In genomic region chr12:69573271-69573670, GRCm38 (mm10) we compare ENCODE assay signal across 32 mouse cellular contexts. TPM values are rescaled to one million over a fixed set of nuclear protein-coding genes. Genes with fewer than 3 reads are reported as not detected.
DNase-seq lines count a peak whose midpoint lies in the region; ATAC-seq lines count a peak whose summit lies in the region.
"Had no signal": no experiment of that assay in that cellular context is flagged by ENCODE, and none has a peak within 500 bp of the region (broad histone marks: within the 10 kb centered on the region; RNA-seq: fewer than 3 reads in every experiment).

No protein-coding gene starts in this region.

- H3K4me2 ChIP-seq in intestine, embryonic 14.5 days (ENCODE audit: low read length): no peak overlapping the region
- H3K4me2 ChIP-seq in intestine, embryonic 16.5 days (ENCODE audit: low read depth, low read length): no peak overlapping the region
- H3K4me2 ChIP-seq in stomach, embryonic 15.5 days: no peak overlapping the region
- H3K4me2 ChIP-seq: forebrain, embryonic 13.5 days; hindbrain, embryonic 14.5 days; neural tube, embryonic 12.5 days had no signal

- no peak overlapping the region for H3K27ac ChIP-seq in intestine, embryonic 14.5 days (ENCODE audit: low read depth)
- no peak overlapping the region for H3K27ac ChIP-seq in intestine, embryonic 16.5 days (ENCODE audit: low read length)
- peak overlapping the region; percentile 60; the same call in 1 of the 2 replicates for H3K27ac ChIP-seq in stomach, embryonic 15.5 days
- H3K27ac ChIP-seq: forebrain, embryonic 13.5 days; hindbrain, embryonic 14.5 days; liver, embryonic 14.5 days; midbrain, embryonic 10.5 days; neural tube, embryonic 12.5 days had no signal

- no peaks in the 10 kb centered on the region for H3K27me3 ChIP-seq in intestine, embryonic 14.5 days (replicated peaks; ENCODE audit: control insufficient read depth, insufficient read depth, low read length)
- no peaks in the 10 kb centered on the region for H3K27me3 ChIP-seq in intestine, embryonic 16.5 days (replicated peaks; ENCODE audit: control insufficient read depth, insufficient read depth, low read length)
- no peaks in the 10 kb centered on the region for H3K27me3 ChIP-seq in stomach, embryonic 15.5 days (replicated peaks)
- H3K27me3 ChIP-seq: forebrain, embryonic 13.5 days; heart, embryonic 12.5 days; neural tube, embryonic 12.5 days had no signal

- H3K9me3 ChIP-seq in intestine, embryonic 14.5 days (ENCODE audit: control insufficient read depth, low read length): no peaks in the 10 kb centered on the region
- no peaks in the 10 kb centered on the region for H3K9me3 ChIP-seq in intestine, embryonic 16.5 days (ENCODE audit: control insufficient read depth, low read length)
- H3K9me3 ChIP-seq in stomach, embryonic 15.5 days: no peaks in the 10 kb centered on the region
- H3K9me3 ChIP-seq: forebrain, embryonic 13.5 days; heart, embryonic 12.5 days; midbrain, embryonic 10.5 days; neural tube, embryonic 12.5 days had no signal

- H3K9ac ChIP-seq in intestine, embryonic 14.5 days (ENCODE audit: low read length): no peak overlapping the region
- H3K9ac ChIP-seq in intestine, embryonic 16.5 days (ENCODE audit: low read depth, low read length): no peak overlapping the region
- no peak overlapping the region for H3K9ac ChIP-seq in stomach, embryonic 15.5 days
- H3K9ac ChIP-seq: forebrain, embryonic 13.5 days; hindbrain, embryonic 14.5 days; liver, embryonic 14.5 days; neural tube, embryonic 12.5 days had no signal

- peak; percentile 43 for DNase-seq in intestine, embryonic 14.5 days (ENCODE audit: low spot score)
- DNase-seq in lung, postnatal 36 days: peak; percentile 32
- no peak for DNase-seq in lung, postnatal 4 days
- no peak for DNase-seq in right cerebral cortex, adult 18-20 months
- DNase-seq: adrenal gland, adult 2 months; adrenal gland, postnatal 36 days; cerebellum, adult 2 months; cerebellum, postnatal 14 days; gastrocnemius, postnatal 14 days; heart, postnatal 4 days; kidney, adult 8-10 months; kidney, postnatal 10 days; layer of hippocampus, postnatal 36 days; left cerebral cortex, postnatal 4 days; liver; lung, embryonic 14.5 days; right cerebral cortex, postnatal 4 days; thymus, adult 18-20 months; thymus, postnatal 25 days had no signal

- H3K4me3 ChIP-seq in intestine, embryonic 14.5 days (ENCODE audit: low read depth, low read length): no peak overlapping the region
- no peak overlapping the region for H3K4me3 ChIP-seq in intestine, embryonic 16.5 days (ENCODE audit: low read length)
- H3K4me3 ChIP-seq in stomach, embryonic 15.5 days (replicated peaks): no peak overlapping the region
- H3K4me3 ChIP-seq: forebrain, embryonic 13.5 days; heart, embryonic 12.5 days; midbrain, embryonic 10.5 days; myocyte; neural tube, embryonic 12.5 days had no signal

- H3K4me1 ChIP-seq in intestine, embryonic 14.5 days (replicated peaks; ENCODE audit: control insufficient read depth, insufficient read depth, low read length): no peaks in the 10 kb centered on the region; the same call in 1 of the 2 replicates
- no peaks in the 10 kb centered on the region for H3K4me1 ChIP-seq in intestine, embryonic 16.5 days (ENCODE audit: control insufficient read depth, insufficient read depth, low read length)
- H3K4me1 ChIP-seq in stomach, embryonic 15.5 days: 0 out of 2 replicates have a peak, but pooled peaks cover 3% of the 10 kb centered on the region
- H3K4me1 ChIP-seq: heart, embryonic 12.5 days had no signal

- WGBS in intestine, embryonic 14.5 days: 94% methylated on average over 8 of the region's 8 CpGs
- 93% methylated on average over 8 of the region's 8 CpGs for WGBS in intestine, embryonic 16.5 days
- WGBS in stomach, embryonic 15.5 days: 86% methylated on average over 8 of the region's 8 CpGs

- no peak for ATAC-seq in intestine, embryonic 14.5 days (replicated peaks; ENCODE audit: low FRiP score, low TSS enrichment, low read depth)
- ATAC-seq in intestine, embryonic 16.5 days: no peak
- ATAC-seq in stomach, embryonic 15.5 days (ENCODE audit: insufficient read depth, low FRiP score, low read depth): no peak
- no peak for ATAC-seq in megakaryocyte, adult 5-6 weeks (ENCODE audit: poor library complexity, severe bottlenecking)
- ATAC-seq: activated CD4-positive, CD25-positive, alpha-beta regulatory T cell, adult 4 months; inflammation-experienced regulatory T-cells, adult 6 months; midbrain, embryonic 16.5 days had no signal

- peaks cover 22% of the 10 kb centered on the region for H3K36me3 ChIP-seq in intestine, embryonic 14.5 days (ENCODE audit: control insufficient read depth, insufficient read depth, low read length)
- H3K36me3 ChIP-seq in intestine, embryonic 16.5 days (ENCODE audit: control insufficient read depth, insufficient read depth, low read length): peaks cover 5% of the 10 kb centered on the region; the same call in 1 of the 2 replicates
- peaks cover 18% of the 10 kb centered on the region for H3K36me3 ChIP-seq in stomach, embryonic 15.5 days

RNA-seq across cellular contexts. Expression of gene Vcpkmt, which starts 9.6 kb away (rescaled TPM):
- 25.1 and 25.3 TPM in 2 replicates for polyA plus RNA-seq in intestine, embryonic 14.5 days (2014; fragmentation: Nextera tagmentation; extraction: Ambion mirVana)
- 23.7 and 24.2 TPM in 2 replicates for polyA plus RNA-seq in intestine, embryonic 16.5 days (2015; fragmentation: Nextera tagmentation; extraction: Ambion mirVana)
- 27.5 and 29.7 TPM in 2 replicates for polyA plus RNA-seq in stomach, embryonic 15.5 days (2015; fragmentation: Nextera tagmentation; extraction: Ambion mirVana)
- 5.9 and 6.6 TPM in 2 replicates for total RNA-seq in megakaryocyte, adult 5-6 weeks (2015)
- 5.6 and 6.6 TPM in 2 replicates for total RNA-seq in megakaryocyte, adult 5-6 weeks (2017)

Comparison
In these comparisons a context has a peak if more than half of its experiments do, and no peak if none do; other contexts are left out.
1. DNase-seq: peak in intestine, embryonic 14.5 days (single experiment) and lung, postnatal 36 days (single experiment); none in lung, postnatal 4 days (0 of 2) and right cerebral cortex, adult 18-20 months (single experiment).